Mouse (Mus musculus) heart, adult 2 months (tissue): ENCODE data around the gene Atp2b2. TPM values are rescaled to one million over a fixed set of nuclear protein-coding genes. Genes with fewer than 3 reads are reported as not detected.
A peak's percentile ranks its signal among the peaks of the same experiment; 100 is the strongest.

ENCODE experiments used
- DNase-seq, 2 experiments: peaks; one replicate each; pipeline ENCODE4 v3.0.0; 2021
- H3K27ac ChIP-seq: fragments of 200-600 bp; 2 replicates; pipeline ENCODE4 v1.8.1; 2022
- H3K27me3 ChIP-seq: fragments of 200-500 bp; 2 replicates; pipeline ENCODE4 v1.6.1; 2012; ENCODE audit warnings: mild to moderate bottlenecking, low read length, inconsistent platforms, mixed read lengths; ENCODE audit not compliant: control insufficient read depth, insufficient read depth
- H3K36me3 ChIP-seq: fragments of 200-500 bp; 2 replicates; pipeline ENCODE4 v1.6.1; 2012; ENCODE audit warnings: low read length, inconsistent platforms; ENCODE audit not compliant: control insufficient read depth, insufficient read depth
- H3K4me1 ChIP-seq: fragments of 200-500 bp; 2 replicates; pipeline ENCODE4 v1.6.1; 2011; ENCODE audit warnings: low read length; ENCODE audit not compliant: control insufficient read depth, insufficient read depth
- H3K4me3 ChIP-seq: fragments of 200-600 bp; 2 replicates; pipeline ENCODE4 v1.8.1; 2022
- H3K79me2 ChIP-seq: fragments of 200-500 bp; replicated peaks from 2 replicates; pipeline ENCODE4 v1.6.1; 2012; ENCODE audit warnings: mild to moderate bottlenecking, inconsistent platforms, low read length, moderate library complexity, mixed read lengths; ENCODE audit not compliant: control insufficient read depth, insufficient read depth
- H3K9ac ChIP-seq: fragments of 200-500 bp; 2 replicates; pipeline ENCODE4 v1.6.1; 2012; ENCODE audit warnings: low read depth, mild to moderate bottlenecking, control low read depth, inconsistent platforms, low read length, mixed read lengths
- CTCF ChIP-seq: fragments of 200-600 bp; IDR thresholded peaks from 2 replicates; pipeline ENCODE4 v1.8.1; 2022; ENCODE audit warnings: antibody characterized with exemption, mild to moderate bottlenecking, moderate library complexity
- EP300 ChIP-seq: fragments of 200-500 bp; IDR thresholded peaks from 2 replicates; pipeline ENCODE4 v1.6.1; 2011; ENCODE audit warnings: low read depth, low read length, control low read depth; ENCODE audit not compliant: insufficient read depth
- POLR2A ChIP-seq: fragments of 200-500 bp; IDR thresholded peaks from 2 replicates; pipeline ENCODE4 v1.6.1; 2011; ENCODE audit warnings: mild to moderate bottlenecking, low read depth, low read length, control low read depth; ENCODE audit not compliant: insufficient read depth
- WGBS: fragments of 180-500 bp; shearing (Covaris S2); methylation state at CpG from one replicate; pipeline ENCODE4 v1.1.7; 2018; 5-methylcytosine and 5-hydroxymethylcytosine counted together
- intact Hi-C: fragments of 180-260 bp; cut with DNase I; formaldehyde crosslinking; loops from one replicate; pipeline ENCODE4 v1.15.1; 2025
- polyA plus RNA-seq: library from polyadenylated mRNA; depleted of rRNA; stranded (reverse); fragments of >200 nt; gene quantifications from 2 replicates; pipeline ENCODE4 v1.2.3, GENCODE M21; 2012
- total RNA-seq, 2 experiments: library from RNA; stranded (reverse); gene quantifications; 2 replicates each; pipeline ENCODE4 v1.2.3; 2021

Gene Atp2b2
- total and polyA plus RNA-seq, 3 experiments: 0.64 to 1.1 (median 0.84) TPM

DNA sequence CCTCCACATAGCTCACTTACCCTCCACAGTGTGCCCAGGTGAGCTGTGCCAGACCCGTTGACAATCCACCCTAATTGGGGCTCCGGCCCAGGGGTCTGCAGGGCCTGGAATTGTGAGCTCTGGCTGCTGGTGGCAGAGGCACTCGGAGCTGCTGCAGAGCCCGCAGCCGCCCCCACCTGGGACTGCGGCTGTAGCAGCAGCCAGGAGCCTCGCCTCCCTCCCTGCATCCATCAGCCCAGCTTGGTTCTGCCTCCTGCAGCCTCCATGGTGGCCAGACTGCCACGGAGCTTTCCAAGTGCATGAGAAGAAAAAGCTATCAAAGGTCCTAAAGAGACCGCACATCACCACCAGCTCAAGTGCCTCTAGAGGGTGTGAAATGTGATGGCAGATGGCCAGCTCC is 71.9 kb downstream of the Atp2b2 start:
- no peak for TF ChIP-seq POLR2A
- no peak for TF ChIP-seq CTCF
- no peak for TF ChIP-seq EP300
- H3K4me1 ChIP-seq: no peaks in the 10 kb centered on the region
- WGBS: 48% methylated on average over 9 of the region's 9 CpGs
- no peak overlapping the region for H3K27ac ChIP-seq
- intact Hi-C loops: no loop called here
- no peaks in the 10 kb centered on the region for H3K36me3 ChIP-seq
- H3K27me3 ChIP-seq: no peaks in the 10 kb centered on the region
- no peaks in the 10 kb centered on the region for H3K79me2 ChIP-seq
- H3K4me3 ChIP-seq: no peak overlapping the region
- DNase-seq: no peak
- no peak overlapping the region for H3K9ac ChIP-seq

DNA sequence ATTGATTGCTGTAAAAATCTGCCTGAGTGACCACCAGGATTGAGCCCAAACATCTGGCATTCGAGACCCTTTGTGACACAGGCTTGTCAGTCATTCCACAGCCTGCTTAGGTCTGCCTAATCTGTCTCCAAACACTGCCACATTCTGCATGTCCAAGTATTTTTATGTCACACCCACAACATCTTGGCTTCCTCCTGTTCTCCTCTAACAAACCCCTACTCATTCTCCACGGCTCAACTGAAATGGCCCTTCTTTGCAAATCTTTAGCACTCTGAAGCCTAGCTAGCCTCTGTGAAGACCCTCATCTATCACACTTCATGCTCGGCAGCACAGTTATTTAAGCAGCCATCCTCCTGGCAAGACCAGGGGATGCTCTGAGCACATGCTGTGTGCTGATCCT is 72.7 kb downstream of the Atp2b2 start:
- no peak for DNase-seq
- no peak overlapping the region for H3K9ac ChIP-seq
- 40% methylated on average over 3 of the region's 3 CpGs for WGBS
- no peaks in the 10 kb centered on the region for H3K79me2 ChIP-seq
- H3K4me1 ChIP-seq: no peaks in the 10 kb centered on the region
- no peaks in the 10 kb centered on the region for H3K36me3 ChIP-seq
- no peak overlapping the region for H3K27ac ChIP-seq
- H3K27me3 ChIP-seq: no peaks in the 10 kb centered on the region
- no peak for TF ChIP-seq POLR2A
- TF ChIP-seq CTCF: no peak
- TF ChIP-seq EP300: no peak
- no peak overlapping the region for H3K4me3 ChIP-seq
- intact Hi-C loops: loop anchor here (10.0 kb wide), 1 partner anchor 205 kb away; no protein-coding TSS in a partner anchor

DNA sequence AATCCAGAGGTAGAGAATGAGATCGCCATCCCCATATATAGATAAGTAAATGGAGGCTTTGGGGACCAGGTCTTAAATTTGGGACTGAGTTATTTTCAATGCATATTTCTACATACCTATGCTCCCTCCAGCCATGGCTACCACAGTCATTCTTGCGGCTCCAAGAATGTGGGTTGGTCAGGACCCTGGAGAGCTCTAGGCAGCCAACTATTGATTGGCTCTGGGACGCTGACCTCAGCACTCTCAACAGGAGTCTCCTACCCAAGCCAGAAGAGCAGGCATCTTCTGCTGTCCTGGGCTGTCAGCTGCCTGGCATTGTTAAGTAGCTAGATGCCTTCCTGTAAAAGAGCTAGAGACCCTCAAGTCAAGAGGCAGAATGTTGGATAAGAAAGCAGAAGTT is 79.6 kb downstream of the Atp2b2 start:
- Histone ChIP-seq H3K79me2 (no peaks in the 10 kb centered on the region), H3K9ac (no peak overlapping the region), H3K4me1 (no peaks in the 10 kb centered on the region), H3K27me3 (no peaks in the 10 kb centered on the region), H3K4me3 (no peak overlapping the region), H3K27ac (no peak overlapping the region), H3K36me3 (no peaks in the 10 kb centered on the region)
- intact Hi-C loops: loop anchor here (10.0 kb wide), 1 partner anchor 198 kb away; no protein-coding TSS in a partner anchor
- TF ChIP-seq POLR2A: no peak
- no peak for TF ChIP-seq CTCF
- peak in 1 of 2 experiments; percentile 26 for DNase-seq
- WGBS: 7% methylated on average over 3 of the region's 3 CpGs

DNA sequence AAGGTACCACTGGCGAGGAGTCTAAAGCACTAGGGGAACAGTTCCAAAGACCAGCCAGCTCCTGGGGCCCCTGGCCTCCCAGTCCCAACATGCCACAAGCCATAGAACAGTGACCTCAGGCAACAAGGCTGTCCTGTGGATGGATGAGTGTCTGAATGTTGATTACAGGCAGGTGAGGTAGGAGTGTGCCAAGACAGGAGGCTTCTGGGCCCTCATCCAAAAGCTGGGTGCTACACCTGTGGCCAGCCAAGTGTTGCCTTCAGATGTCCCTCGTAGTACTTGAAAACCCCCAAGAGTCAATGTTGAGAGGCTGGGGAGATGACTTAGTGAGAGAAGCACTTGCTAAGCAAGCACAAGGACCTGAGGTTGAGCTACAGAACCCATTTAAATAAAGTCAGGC is 80.8 kb downstream of the Atp2b2 start:
- Histone ChIP-seq H3K27ac (no peak overlapping the region), H3K36me3 (no peaks in the 10 kb centered on the region), H3K9ac (no peak overlapping the region), H3K4me3 (no peak overlapping the region), H3K4me1 (no peaks in the 10 kb centered on the region), H3K79me2 (no peaks in the 10 kb centered on the region), H3K27me3 (no peaks in the 10 kb centered on the region)
- no peak for DNase-seq
- TF ChIP-seq EP300 (no peak), CTCF (no peak), POLR2A (no peak)
- intact Hi-C loops: loop anchor here (10.0 kb wide), 1 partner anchor 197 kb away; no protein-coding TSS in a partner anchor
- 63% methylated on average over 2 of the region's 2 CpGs for WGBS

DNA sequence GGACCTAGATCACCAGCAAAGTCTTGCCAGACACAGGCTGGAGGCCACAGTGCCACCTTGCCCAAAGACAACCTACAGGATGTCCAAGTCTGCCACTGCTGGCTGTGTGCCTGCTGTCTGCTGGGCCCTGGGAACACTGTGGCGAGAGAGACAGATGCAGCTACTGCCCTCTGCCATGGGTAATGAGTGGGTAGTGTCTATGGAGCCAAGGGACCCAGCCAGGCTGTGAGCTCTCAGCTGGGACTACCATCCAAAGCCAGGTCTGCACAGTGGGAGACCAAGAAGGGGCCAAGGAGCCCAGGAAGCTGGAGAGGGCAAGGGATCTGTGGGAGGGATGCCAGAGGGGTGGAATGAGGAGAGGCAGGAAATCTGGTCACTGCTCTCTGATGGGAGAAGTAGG is 83.1 kb downstream of the Atp2b2 start:
- DNase-seq: no peak
- Histone ChIP-seq H3K79me2 (no peaks in the 10 kb centered on the region), H3K27me3 (no peaks in the 10 kb centered on the region), H3K4me3 (no peak overlapping the region), H3K27ac (no peak overlapping the region), H3K9ac (no peak overlapping the region), H3K4me1 (no peaks in the 10 kb centered on the region), H3K36me3 (no peaks in the 10 kb centered on the region)
- 56% methylated on average over 1 of the region's 1 CpGs for WGBS
- TF ChIP-seq EP300: no peak
- TF ChIP-seq CTCF: no peak
- no peak for TF ChIP-seq POLR2A
- intact Hi-C loops: no loop called here

DNA sequence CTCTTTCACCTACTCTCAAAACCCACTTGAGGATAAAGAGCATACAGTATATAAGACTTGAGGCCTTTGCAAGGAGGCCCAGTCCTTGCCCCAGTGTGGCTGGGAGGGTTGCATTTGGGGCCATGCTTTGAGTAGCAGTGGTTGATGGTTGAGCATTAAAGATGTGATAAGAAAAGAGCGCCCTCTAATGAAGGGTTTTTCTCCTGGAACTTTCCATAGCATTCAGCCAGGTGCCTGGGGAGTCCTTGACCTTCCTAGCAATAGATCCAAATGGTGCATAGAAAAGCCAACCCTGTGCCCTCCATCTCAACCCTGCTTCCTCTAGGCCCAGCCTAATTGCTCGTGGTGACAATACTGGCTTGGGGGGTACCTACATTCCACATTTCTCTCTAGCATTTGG is 83.7 kb downstream of the Atp2b2 start:
- Histone ChIP-seq H3K27me3 (no peaks in the 10 kb centered on the region), H3K9ac (no peak overlapping the region), H3K36me3 (no peaks in the 10 kb centered on the region), H3K4me1 (no peaks in the 10 kb centered on the region), H3K4me3 (no peak overlapping the region), H3K27ac (no peak overlapping the region), H3K79me2 (no peaks in the 10 kb centered on the region)
- no peak for TF ChIP-seq POLR2A
- TF ChIP-seq CTCF: 0 out of 2 replicates have a peak, but pooled peaks have one; percentile 3
- no peak for TF ChIP-seq EP300
- WGBS: 47% methylated on average over 2 of the region's 2 CpGs
- DNase-seq: no peak
- intact Hi-C loops: no loop called here
